ENCODE assay signal across 26 mouse cellular contexts in the genomic region with DNA sequence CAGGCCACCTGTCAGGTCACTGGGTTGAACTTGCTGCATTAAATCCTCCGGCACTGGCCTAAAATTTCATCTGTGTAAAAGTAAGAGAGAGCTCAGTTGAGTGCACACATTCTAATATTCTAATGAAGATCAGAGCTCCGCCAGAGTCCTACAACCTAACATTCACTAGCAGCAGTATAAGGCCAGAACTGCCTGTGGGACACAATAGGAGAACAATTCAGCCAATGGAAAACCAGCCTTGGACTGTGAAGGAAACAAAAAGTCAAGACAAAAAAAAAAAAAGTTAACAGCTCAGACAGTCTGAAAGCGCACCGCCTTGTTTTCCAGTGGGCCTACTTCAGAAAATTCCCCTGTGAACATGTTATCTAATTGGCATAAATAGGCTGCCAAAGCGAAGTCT.
DNase-seq lines count a peak whose midpoint lies in the region; ATAC-seq lines count a peak whose summit lies in the region.
"Had no signal": no experiment of that assay in that cellular context is flagged by ENCODE, and none has a peak within 500 bp of the region (broad histone marks: within the 10 kb centered on the region; RNA-seq: fewer than 3 reads in every experiment).

No protein-coding gene starts in this region.

- 56% methylated on average over 5 of the region's 5 CpGs for WGBS in forebrain, embryonic 11.5 days
- WGBS in forebrain, embryonic 14.5 days: 29% methylated on average over 5 of the region's 5 CpGs
- 61% methylated on average over 5 of the region's 5 CpGs for WGBS in heart, embryonic 13.5 days
- 84% methylated on average over 5 of the region's 5 CpGs for WGBS in heart, embryonic 10.5 days
- WGBS in midbrain, embryonic 11.5 days: 59% methylated on average over 5 of the region's 5 CpGs
- 34% methylated on average over 5 of the region's 5 CpGs for WGBS in midbrain, embryonic 13.5 days

- H3K9me3 ChIP-seq in forebrain, embryonic 11.5 days (ENCODE audit: control insufficient read depth, low read length): no peaks in the 10 kb centered on the region
- H3K9me3 ChIP-seq in forebrain, embryonic 14.5 days (replicated peaks; ENCODE audit: control insufficient read depth, low read length): no peaks in the 10 kb centered on the region
- no peaks in the 10 kb centered on the region for H3K9me3 ChIP-seq in heart, embryonic 13.5 days
- H3K9me3 ChIP-seq in heart, embryonic 10.5 days: no peaks in the 10 kb centered on the region
- no peaks in the 10 kb centered on the region for H3K9me3 ChIP-seq in midbrain, embryonic 11.5 days (ENCODE audit: control insufficient read depth, low read length)
- H3K9me3 ChIP-seq in midbrain, embryonic 13.5 days: no peaks in the 10 kb centered on the region
- H3K9me3 ChIP-seq: forebrain, embryonic 10.5 days; hindbrain, embryonic 12.5 days; hindbrain, embryonic 15.5 days had no signal

- H3K4me1 ChIP-seq in forebrain, embryonic 11.5 days (replicated peaks; ENCODE audit: control insufficient read depth, insufficient read depth, low read length): no peaks in the 10 kb centered on the region
- H3K4me1 ChIP-seq in forebrain, embryonic 14.5 days (ENCODE audit: control insufficient read depth, insufficient read depth, low read length): no peaks in the 10 kb centered on the region
- peaks cover 20% of the 10 kb centered on the region for H3K4me1 ChIP-seq in heart, embryonic 13.5 days
- no peaks in the 10 kb centered on the region for H3K4me1 ChIP-seq in heart, embryonic 10.5 days
- H3K4me1 ChIP-seq in midbrain, embryonic 11.5 days (ENCODE audit: control insufficient read depth, insufficient read depth, low read length): 0 out of 2 replicates have a peak, but pooled peaks cover 4% of the 10 kb centered on the region
- peaks cover 6% of the 10 kb centered on the region; the same call in 1 of the 2 replicates for H3K4me1 ChIP-seq in midbrain, embryonic 13.5 days (replicated peaks)
- H3K4me1 ChIP-seq: hindbrain, embryonic 12.5 days; hindbrain, embryonic 15.5 days had no signal

- DNase-seq in forebrain, embryonic 11.5 days (ENCODE audit: low spot score): no peak
- no peak for DNase-seq in forebrain, embryonic 14.5 days (ENCODE audit: low spot score)
- DNase-seq in heart, embryonic 10.5 days (ENCODE audit: low spot score): no peak
- DNase-seq in midbrain, embryonic 11.5 days (ENCODE audit: low spot score, missing footprints): no peak
- no peak for DNase-seq in gastrocnemius, postnatal 10 days
- DNase-seq: adrenal gland, postnatal 10 days; adrenal gland, postnatal 36 days; cerebellum, adult 18-20 months; cerebellum, adult 9-10 months; cerebellum, postnatal 14 days; forebrain, postnatal 0 days; gastrocnemius, adult 2 months; gastrocnemius, postnatal 25 days; heart, adult 2 months; heart, postnatal 10 days; kidney, adult 18-20 months had no signal

- H3K4me3 ChIP-seq in forebrain, embryonic 11.5 days (ENCODE audit: low read depth, low read length): no peak overlapping the region
- H3K4me3 ChIP-seq in forebrain, embryonic 14.5 days (ENCODE audit: low read depth, low read length): no peak overlapping the region
- H3K4me3 ChIP-seq in heart, embryonic 13.5 days: no peak overlapping the region
- no peak overlapping the region for H3K4me3 ChIP-seq in heart, embryonic 10.5 days
- no peak overlapping the region for H3K4me3 ChIP-seq in midbrain, embryonic 11.5 days (ENCODE audit: low read depth, low read length)
- no peak overlapping the region for H3K4me3 ChIP-seq in midbrain, embryonic 13.5 days (replicated peaks)
- H3K4me3 ChIP-seq: forebrain, embryonic 10.5 days; gastrocnemius, adult 2 months; heart, adult 2 months; hindbrain, embryonic 12.5 days; hindbrain, embryonic 15.5 days had no signal

- H3K36me3 ChIP-seq in forebrain, embryonic 11.5 days (ENCODE audit: control insufficient read depth, insufficient read depth, low read length): no peaks in the 10 kb centered on the region
- H3K36me3 ChIP-seq in forebrain, embryonic 14.5 days (ENCODE audit: control insufficient read depth, insufficient read depth, low read length): no peaks in the 10 kb centered on the region
- peaks cover 28% of the 10 kb centered on the region for H3K36me3 ChIP-seq in heart, embryonic 13.5 days
- H3K36me3 ChIP-seq in heart, embryonic 10.5 days: peaks cover 5% of the 10 kb centered on the region; the same call in 1 of the 2 replicates
- H3K36me3 ChIP-seq in midbrain, embryonic 11.5 days (ENCODE audit: control insufficient read depth, insufficient read depth, low read length): no peaks in the 10 kb centered on the region
- 0 out of 2 replicates have a peak, but pooled peaks cover 6% of the 10 kb centered on the region for H3K36me3 ChIP-seq in midbrain, embryonic 13.5 days
- H3K36me3 ChIP-seq: G1E; hindbrain, embryonic 15.5 days had no signal

- no peak overlapping the region for H3K9ac ChIP-seq in forebrain, embryonic 11.5 days (ENCODE audit: low read length)
- H3K9ac ChIP-seq in forebrain, embryonic 14.5 days (ENCODE audit: low read length): no peak overlapping the region
- H3K9ac ChIP-seq in heart, embryonic 13.5 days: no peak overlapping the region
- H3K9ac ChIP-seq in midbrain, embryonic 11.5 days (ENCODE audit: low read length): no peak overlapping the region
- no peak overlapping the region for H3K9ac ChIP-seq in midbrain, embryonic 13.5 days (replicated peaks)
- H3K9ac ChIP-seq: forebrain, postnatal 0 days; hindbrain, embryonic 12.5 days; hindbrain, embryonic 15.5 days had no signal

- H3K4me2 ChIP-seq in forebrain, embryonic 11.5 days (ENCODE audit: low read depth, low read length, severe bottlenecking): no peak overlapping the region
- no peak overlapping the region for H3K4me2 ChIP-seq in forebrain, embryonic 14.5 days (ENCODE audit: low read length)
- H3K4me2 ChIP-seq in heart, embryonic 13.5 days: no peak overlapping the region
- no peak overlapping the region for H3K4me2 ChIP-seq in midbrain, embryonic 11.5 days
- H3K4me2 ChIP-seq in midbrain, embryonic 13.5 days (replicated peaks): no peak overlapping the region
- H3K4me2 ChIP-seq: heart, embryonic 11.5 days; hindbrain, embryonic 12.5 days; hindbrain, embryonic 15.5 days had no signal

- H3K27ac ChIP-seq in forebrain, embryonic 11.5 days (ENCODE audit: low read depth, low read length): no peak overlapping the region
- H3K27ac ChIP-seq in forebrain, embryonic 14.5 days (ENCODE audit: low read depth, low read length): no peak overlapping the region
- peak overlapping the region; percentile 17; the same call in 1 of the 2 replicates for H3K27ac ChIP-seq in heart, embryonic 13.5 days (replicated peaks)
- H3K27ac ChIP-seq in heart, embryonic 10.5 days: no peak overlapping the region
- H3K27ac ChIP-seq in midbrain, embryonic 11.5 days (ENCODE audit: low read depth, low read length): no peak overlapping the region
- no peak overlapping the region for H3K27ac ChIP-seq in midbrain, embryonic 13.5 days
- H3K27ac ChIP-seq: forebrain, embryonic 10.5 days; gastrocnemius, adult 2 months; heart, adult 2 months; hindbrain, embryonic 12.5 days; hindbrain, embryonic 15.5 days had no signal

- ATAC-seq in forebrain, embryonic 11.5 days (replicated peaks; ENCODE audit: low FRiP score): peak; percentile 55; the same call in 1 of the 2 replicates
- no peak for ATAC-seq in forebrain, embryonic 14.5 days
- no peak for ATAC-seq in heart, embryonic 13.5 days (ENCODE audit: extremely low read depth, insufficient number of reproducible peaks, low FRiP score, low TSS enrichment)
- peak; percentile 61 for ATAC-seq in midbrain, embryonic 11.5 days (ENCODE audit: low FRiP score)
- ATAC-seq in midbrain, embryonic 13.5 days: no peak
- ATAC-seq: forebrain, postnatal 0 days; intestine, embryonic 16.5 days; Patski had no signal

- H3K27me3 ChIP-seq in forebrain, embryonic 11.5 days (ENCODE audit: control insufficient read depth, insufficient read depth, low read length): no peaks in the 10 kb centered on the region
- H3K27me3 ChIP-seq in forebrain, embryonic 14.5 days (replicated peaks; ENCODE audit: control insufficient read depth, insufficient read depth, low read length): no peaks in the 10 kb centered on the region
- no peaks in the 10 kb centered on the region for H3K27me3 ChIP-seq in heart, embryonic 13.5 days (replicated peaks)
- no peaks in the 10 kb centered on the region for H3K27me3 ChIP-seq in heart, embryonic 10.5 days (ENCODE audit: insufficient read depth, poor library complexity, severe bottlenecking)
- no peaks in the 10 kb centered on the region for H3K27me3 ChIP-seq in midbrain, embryonic 11.5 days (ENCODE audit: control insufficient read depth, insufficient read depth, low read length)
- no peaks in the 10 kb centered on the region for H3K27me3 ChIP-seq in midbrain, embryonic 13.5 days
- H3K27me3 ChIP-seq: CH12.LX; hindbrain, embryonic 12.5 days; hindbrain, embryonic 15.5 days; Patski had no signal

Comparison
In these comparisons a context has a peak if more than half of its experiments do, and no peak if none do; other contexts are left out.
1. ATAC-seq: peak in forebrain, embryonic 11.5 days (single experiment) and midbrain, embryonic 11.5 days (single experiment); none in forebrain, embryonic 14.5 days (single experiment), heart, embryonic 13.5 days (single experiment) and midbrain, embryonic 13.5 days (single experiment).